Mouse (Mus musculus): ENCODE measurements around the gene Gm42906. TPM values are rescaled to one million over a fixed set of nuclear protein-coding genes. Genes with fewer than 3 reads are reported as not detected.

Gene Gm42906
- total and polyA plus RNA-seq, 3 experiments, result not detected

GRCm38 (mm10) chr5:151394690-151395089 is 33.3 kb downstream of the Gm42906 start:
- Histone ChIP-seq H3K9me3 (replicated peaks; ENCODE audit: low read length) (no peaks in the 10 kb centered on the region), H3K4me3 (replicated peaks in 1 of 3; ENCODE audit: low read depth in 2 of 3, low read length in 2 of 3, poor library complexity in 1 of 3) (no peak overlapping the region), H3K27me3 (replicated peaks) (no peaks in the 10 kb centered on the region), H3K9ac (ENCODE audit: insufficient read depth, low read depth) (no peak overlapping the region), H3K79me2 (replicated peaks; ENCODE audit: control insufficient read depth, extremely low read depth, insufficient read depth, poor library complexity, severe bottlenecking) (no peaks in the 10 kb centered on the region), H3K27ac (ENCODE audit: insufficient read depth, low read depth) (no peak overlapping the region), H3K4me1 (ENCODE audit: control insufficient read depth in 1 of 2, insufficient read depth in 2 of 2) (peaks cover 0 to under 1% of the 10 kb centered on the region in 2 experiments; a peak in 1 of 4 replicates), H3K4me2 (ENCODE audit: insufficient read depth, low read depth, poor library complexity, severe bottlenecking) (no peak overlapping the region), H3K36me3 (replicated peaks in 1 of 2; ENCODE audit: control insufficient read depth in 1 of 2, insufficient read depth in 1 of 2, low read length in 1 of 2) (no peaks in the 10 kb centered on the region)
- DNase-seq (ENCODE audit: extremely low read depth), result no peak
- TF ChIP-seq TCF12 (IDR thresholded peaks at IDR 0.05; ENCODE audit: low read depth, low read length) (no peak), CHD2 (IDR thresholded peaks at IDR 0.05; ENCODE audit: low read length) (no peak), POLR2AphosphoS2 (IDR thresholded peaks at IDR 0.05; ENCODE audit: low read depth, low read length) (no peak), MAFK (IDR thresholded peaks at IDR 0.05; ENCODE audit: insufficient replicate concordance, low read length) (no peak), CTCF (conservative IDR thresholded peaks at IDR 0.05 in 1 of 2, IDR thresholded peaks at IDR 0.05 in 1 of 2; ENCODE audit: low read depth in 2 of 2, low read length in 2 of 2) (no peak), MAZ (IDR thresholded peaks at IDR 0.05; ENCODE audit: low read depth, low read length) (no peak), ELF1 (IDR thresholded peaks at IDR 0.05; ENCODE audit: low read depth, low read length) (no peak), EP300 (IDR thresholded peaks at IDR 0.05; ENCODE audit: low read length) (no peak), BHLHE40 (IDR thresholded peaks at IDR 0.05; ENCODE audit: low read depth, low read length) (no peak), POLR2A (IDR thresholded peaks at IDR 0.05; ENCODE audit: low read depth, low read length) (no peak), ZC3H11A (IDR thresholded peaks at IDR 0.05; ENCODE audit: low read depth, low read length) (no peak), UBTF (IDR thresholded peaks at IDR 0.05; ENCODE audit: low read depth, low read length) (no peak)
- dilution Hi-C loops (cut with MboI; ENCODE audit: extremely low pct_ligation_motif_present, extremely low pct_unique_long_range_greater_than_20kb, low sequenced_read_pairs), result no loop called here
- in situ Hi-C loops (cut with MboI; ENCODE audit: low pct_ligation_motif_present, low pct_unique_long_range_greater_than_20kb, low sequenced_read_pairs), result no loop called here

GRCm38 (mm10) chr5:151393821-151394662 is 33.9 kb downstream of the Gm42906 start:
- no peak overlapping the region for H3K4me3 ChIP-seq (replicated peaks in 1 of 3; ENCODE audit: low read depth in 2 of 3, low read length in 2 of 3, poor library complexity in 1 of 3)
- in situ Hi-C loops (cut with MboI; ENCODE audit: low pct_ligation_motif_present, low pct_unique_long_range_greater_than_20kb, low sequenced_read_pairs), result no loop called here
- TF ChIP-seq MAZ (IDR thresholded peaks at IDR 0.05; ENCODE audit: low read depth, low read length) (no peak), TBP (conservative IDR thresholded peaks at IDR 0.05; ENCODE audit: low read depth, low read length) (no peak), RAD21 (IDR thresholded peaks at IDR 0.05; ENCODE audit: low read depth, low read length) (no peak), UBTF (IDR thresholded peaks at IDR 0.05; ENCODE audit: low read depth, low read length) (no peak), ETS1 (conservative IDR thresholded peaks at IDR 0.05; ENCODE audit: low read depth, low read length) (no peak), PAX5 (IDR thresholded peaks at IDR 0.05; ENCODE audit: low read length) (no peak), BHLHE40 (IDR thresholded peaks at IDR 0.05; ENCODE audit: low read depth, low read length) (no peak), ZNF384 (IDR thresholded peaks at IDR 0.05; ENCODE audit: low read depth, low read length) (no peak), POLR2AphosphoS2 (IDR thresholded peaks at IDR 0.05; ENCODE audit: low read depth, low read length) (no peak), USF2 (conservative IDR thresholded peaks at IDR 0.05; ENCODE audit: low read depth, low read length) (no peak), JUND (conservative IDR thresholded peaks at IDR 0.05; ENCODE audit: low read depth, low read length) (no peak), USF1 (IDR thresholded peaks at IDR 0.05; ENCODE audit: low read depth, low read length) (no peak), HCFC1 (IDR thresholded peaks at IDR 0.05; ENCODE audit: low read depth, low read length) (no peak), MAFK (IDR thresholded peaks at IDR 0.05; ENCODE audit: insufficient replicate concordance, low read length) (no peak), RCOR1 (conservative IDR thresholded peaks at IDR 0.05; ENCODE audit: low read depth, low read length) (no peak)

More at GRCm38 (mm10) chr5:151393821-151394662, 33.9 kb downstream of the Gm42906 start:
- H3K27me3 ChIP-seq (replicated peaks), result no peaks in the 10 kb centered on the region
- dilution Hi-C loops (cut with MboI; ENCODE audit: extremely low pct_ligation_motif_present, extremely low pct_unique_long_range_greater_than_20kb, low sequenced_read_pairs), result no loop called here
- no peak overlapping the region for H3K27ac ChIP-seq (ENCODE audit: insufficient read depth, low read depth)
- H3K4me1 ChIP-seq (ENCODE audit: control insufficient read depth in 1 of 2, insufficient read depth in 2 of 2), result no peaks in the 10 kb centered on the region
- DNase-seq (ENCODE audit: extremely low read depth), result no peak
- H3K9me3 ChIP-seq (replicated peaks; ENCODE audit: low read length), result no peaks in the 10 kb centered on the region
- no peaks in the 10 kb centered on the region for H3K36me3 ChIP-seq (replicated peaks in 1 of 2; ENCODE audit: control insufficient read depth in 1 of 2, insufficient read depth in 1 of 2, low read length in 1 of 2)
- no peak overlapping the region for H3K4me2 ChIP-seq (ENCODE audit: insufficient read depth, low read depth, poor library complexity, severe bottlenecking)
- no peaks in the 10 kb centered on the region for H3K79me2 ChIP-seq (replicated peaks; ENCODE audit: control insufficient read depth, extremely low read depth, insufficient read depth, poor library complexity, severe bottlenecking)
- no peak overlapping the region for H3K9ac ChIP-seq (ENCODE audit: insufficient read depth, low read depth)
